Mouse (Mus musculus) heart, postnatal 0 days (tissue): ENCODE results near the gene Rab5if. TPM values are rescaled to one million over a fixed set of nuclear protein-coding genes. Genes with fewer than 3 reads are reported as not detected.

Experiments
- ATAC-seq: fragments of 200-750 bp; cut with Nextera tagmentation; 2 replicates; pipeline ENCODE4 v1.8.0; 2017; ENCODE audit warnings: low read depth, moderate number of reproducible peaks, moderate library complexity; ENCODE audit not compliant: insufficient read depth
- DNase-seq: peaks from one replicate; pipeline ENCODE4 v3.0.0-alpha.2; 2016; ENCODE audit warnings: low spot score
- H3K27ac ChIP-seq: fragments of 300-500 bp; sonication (generic); 2 replicates; pipeline ENCODE4 v1.5.1; 2014; ENCODE audit warnings: low read depth, mild to moderate bottlenecking
- H3K27me3 ChIP-seq: fragments of 300-500 bp; sonication (generic); 2 replicates; pipeline ENCODE4 v1.6.1; 2014; ENCODE audit warnings: low read length, mixed read lengths; ENCODE audit not compliant: control insufficient read depth, insufficient read depth
- H3K36me3 ChIP-seq: fragments of 300-500 bp; sonication (generic); replicated peaks from 2 replicates; pipeline ENCODE4 v1.6.1; 2014; ENCODE audit warnings: low read length, mixed read lengths; ENCODE audit not compliant: control insufficient read depth, insufficient read depth
- H3K4me1 ChIP-seq: fragments of 300-500 bp; sonication (generic); 2 replicates; pipeline ENCODE4 v1.6.1; 2014; ENCODE audit warnings: antibody characterized with exemption; ENCODE audit not compliant: control insufficient read depth, insufficient read depth
- H3K4me2 ChIP-seq: fragments of 300-500 bp; sonication (generic); 2 replicates; pipeline ENCODE4 v1.6.1; 2014; ENCODE audit warnings: low read depth, mild to moderate bottlenecking, low read length, moderate library complexity
- H3K4me3 ChIP-seq: fragments of 300-500 bp; sonication (generic); 2 replicates; pipeline ENCODE4 v1.5.1; 2014; ENCODE audit warnings: low read depth, low read length
- H3K9ac ChIP-seq: fragments of 300-500 bp; sonication (generic); replicated peaks from 2 replicates; pipeline ENCODE4 v1.6.1; 2014; ENCODE audit warnings: low read depth, low read length, mixed read lengths
- H3K9me3 ChIP-seq: fragments of 300-500 bp; sonication (generic); replicated peaks from 2 replicates; pipeline ENCODE4 v1.6.1; 2016; ENCODE audit warnings: low read length; ENCODE audit not compliant: control insufficient read depth
- CTCF ChIP-seq: IDR thresholded peaks from 2 replicates; pipeline ENCODE4 v1.5.1; 2016; ENCODE audit warnings: antibody characterized with exemption, control low read depth, low read depth
- EP300 ChIP-seq: IDR thresholded peaks from 2 replicates; pipeline ENCODE4 v1.6.1; 2016; ENCODE audit warnings: antibody characterized with exemption, low read depth
- WGBS: fragments of 180-500 bp; shearing (Covaris S2); extraction: QIAGEN DNeasy Blood & Tissue Kit; methylation state at CpG from one replicate; pipeline ENCODE4 v1.1.7; 2014; 5-methylcytosine and 5-hydroxymethylcytosine counted together
- polyA plus RNA-seq: library from polyadenylated mRNA; unstranded; fragments of >200 nt; fragmentation: Nextera tagmentation; extraction: Ambion mirVana; gene quantifications from 2 replicates; pipeline ENCODE4 v1.2.1, GENCODE M21; 2015
- total RNA-seq: library from RNA; depleted of rRNA; stranded (reverse); fragments of >200 nt; gene quantifications from 2 replicates; pipeline ENCODE4 v1.2.3, GENCODE M21; 2014; ENCODE audit warnings: low replicate concordance

Gene Rab5if
- total and polyA plus RNA-seq, 2 experiments from 2014 or later = 155 to 186 TPM

- H3K36me3 ChIP-seq = peaks cover 13% of the 10 kb centered on the region
- peak overlapping the region; percentile 93 for H3K4me3 ChIP-seq
- no peaks in the 10 kb centered on the region for H3K9me3 ChIP-seq
- H3K4me1 ChIP-seq = peaks cover 30% of the 10 kb centered on the region
- ATAC-seq (peak; percentile 4; the same call in 1 of the 2 replicates), DNase-seq (no peak)
- WGBS = 17% methylated on average over 20 of the region's 20 CpGs
- TF ChIP-seq EP300 (no peak), CTCF (no peak)
- H3K9ac ChIP-seq = peak overlapping the region; percentile 84; the same call in 1 of the 2 replicates
- no peaks in the 10 kb centered on the region for H3K27me3 ChIP-seq
- peak overlapping the region; percentile 96 for H3K4me2 ChIP-seq
- H3K27ac ChIP-seq = peak overlapping the region; percentile 92
Observed at GRCm38 (mm10) chr2:156841841-156842706, 20.9 kb upstream of the Rab5if start.

- H3K4me2 ChIP-seq = peak overlapping the region; percentile 96; the same call in 1 of the 2 replicates
- no peaks in the 10 kb centered on the region for H3K9me3 ChIP-seq
- H3K27me3 ChIP-seq = no peaks in the 10 kb centered on the region
- DNase-seq (no peak), ATAC-seq (no peak)
- no peak overlapping the region for H3K4me3 ChIP-seq
- peaks cover 30% of the 10 kb centered on the region for H3K4me1 ChIP-seq
- no peak overlapping the region for H3K27ac ChIP-seq
- H3K36me3 ChIP-seq = peaks cover 19% of the 10 kb centered on the region
- no peak for TF ChIP-seq EP300
- no peak for TF ChIP-seq CTCF
- H3K9ac ChIP-seq = no peak overlapping the region
- WGBS = 35% methylated on average over 11 of the region's 11 CpGs
Observed at GRCm38 (mm10) chr2:156842711-156843110, 20.2 kb upstream of the Rab5if start.

DNA sequence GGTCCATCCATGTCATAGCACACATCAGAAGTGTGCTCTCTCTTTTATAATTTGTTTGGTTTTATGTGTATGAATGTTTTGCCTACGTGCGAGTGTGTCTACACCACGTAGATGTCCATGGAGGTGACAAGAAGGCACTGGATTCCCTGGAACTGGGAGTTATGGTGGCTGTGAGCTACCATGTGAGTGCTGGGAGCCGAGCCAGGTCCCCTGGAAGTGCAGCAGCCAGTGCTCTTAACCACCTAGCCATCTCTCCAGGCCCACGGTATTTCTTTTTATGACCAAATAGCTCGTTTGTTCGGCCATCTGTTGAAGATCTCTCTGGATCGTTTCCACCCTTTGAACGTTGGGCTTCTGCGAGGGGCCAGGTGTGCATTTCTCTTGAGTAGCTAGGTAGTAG, 19.6 kb upstream of the Rab5if start:
- Histone ChIP-seq H3K4me3 (no peak overlapping the region), H3K9ac (no peak overlapping the region), H3K4me2 (no peak overlapping the region), H3K27me3 (no peaks in the 10 kb centered on the region), H3K9me3 (no peaks in the 10 kb centered on the region), H3K27ac (no peak overlapping the region), H3K36me3 (peaks cover 24% of the 10 kb centered on the region), H3K4me1 (peaks cover 30% of the 10 kb centered on the region)
- ATAC-seq = no peak
- 77% methylated on average over 10 of the region's 10 CpGs for WGBS
- no peak for TF ChIP-seq CTCF
- TF ChIP-seq EP300 = no peak
- no peak for DNase-seq

DNA sequence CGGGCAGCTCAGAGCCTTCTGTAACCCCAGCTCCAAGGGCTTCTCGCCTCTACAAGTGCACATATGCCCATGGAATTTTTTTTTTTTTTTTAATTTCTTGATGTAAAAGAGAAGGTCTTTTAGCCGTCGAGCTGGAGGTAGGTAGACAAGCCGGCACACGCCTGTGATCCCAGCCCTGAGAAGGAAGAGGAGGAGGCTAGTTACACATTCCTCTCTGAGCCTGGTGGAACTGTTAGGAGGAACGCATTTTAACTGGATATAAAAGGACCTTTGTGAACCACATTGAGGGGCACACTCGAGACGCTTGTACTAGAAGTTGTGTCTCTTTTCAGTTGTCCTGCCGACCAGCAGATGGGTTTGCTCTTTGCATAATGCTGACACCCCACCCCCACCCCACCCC, 18.2 kb upstream of the Rab5if start:
- Histone ChIP-seq H3K27ac (no peak overlapping the region), H3K9ac (no peak overlapping the region), H3K9me3 (no peaks in the 10 kb centered on the region), H3K4me1 (peaks cover 26% of the 10 kb centered on the region), H3K27me3 (no peaks in the 10 kb centered on the region), H3K4me3 (no peak overlapping the region), H3K4me2 (no peak overlapping the region), H3K36me3 (peaks cover 26% of the 10 kb centered on the region)
- no peak for ATAC-seq
- TF ChIP-seq EP300 (no peak), CTCF (no peak)
- WGBS = 62% methylated on average over 10 of the region's 10 CpGs
- no peak for DNase-seq

DNA sequence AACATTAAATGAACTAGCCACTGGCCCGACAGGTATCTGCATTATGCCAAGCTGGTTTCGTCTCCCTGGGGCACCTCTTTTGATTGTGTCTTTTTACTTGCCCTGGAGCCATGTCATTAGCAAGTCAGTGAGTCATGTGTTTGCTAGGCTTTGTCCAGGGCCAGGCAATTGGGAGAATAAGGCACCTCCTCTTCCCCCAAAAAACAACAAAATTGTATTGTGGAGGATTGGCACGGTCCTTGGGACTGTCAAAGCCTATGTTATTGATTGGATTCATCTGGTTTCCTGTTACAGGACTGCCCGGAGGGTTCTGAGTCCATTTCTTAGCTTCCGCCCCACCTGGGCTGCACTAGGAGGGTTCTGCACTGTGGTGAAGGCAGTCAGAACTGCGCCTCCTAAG, 15.3 kb upstream of the Rab5if start:
- no peak for TF ChIP-seq CTCF
- TF ChIP-seq EP300 = no peak
- Histone ChIP-seq H3K4me3 (no peak overlapping the region), H3K4me1 (peaks cover 12% of the 10 kb centered on the region), H3K9me3 (no peaks in the 10 kb centered on the region), H3K9ac (no peak overlapping the region), H3K27ac (no peak overlapping the region), H3K4me2 (no peak overlapping the region), H3K27me3 (no peaks in the 10 kb centered on the region), H3K36me3 (peaks cover 52% of the 10 kb centered on the region)
- WGBS = 83% methylated on average over 6 of the region's 6 CpGs
- DNase-seq (no peak), ATAC-seq (no peak)
